Mouse (Mus musculus) limb, embryonic 12.5 days (tissue): ENCODE data around the gene Pex16. TPM values are rescaled to one million over a fixed set of nuclear protein-coding genes. Genes with fewer than 3 reads are reported as not detected.
A peak's percentile ranks its signal among the peaks of the same experiment; 100 is the strongest.

Experiments used
- ATAC-seq: fragments of 200-750 bp; cut with Nextera tagmentation; 2 replicates; pipeline ENCODE4 v1.8.0; 2017; ENCODE audit warnings: low read depth, moderate TSS enrichment; ENCODE audit not compliant: insufficient number of reproducible peaks, insufficient read depth, low FRiP score, low TSS enrichment
- H3K27ac ChIP-seq: fragments of 300-500 bp; sonication (generic); 2 replicates; pipeline ENCODE4 v1.5.1; 2016; ENCODE audit warnings: mild to moderate bottlenecking, moderate library complexity
- H3K27me3 ChIP-seq: fragments of 300-500 bp; sonication (generic); 2 replicates; pipeline ENCODE4 v1.6.1; 2016; ENCODE audit warnings: mild to moderate bottlenecking, moderate library complexity
- H3K36me3 ChIP-seq: fragments of 300-500 bp; sonication (generic); 2 replicates; pipeline ENCODE4 v1.6.1; 2016; ENCODE audit warnings: mild to moderate bottlenecking, moderate library complexity
- H3K4me1 ChIP-seq: fragments of 300-500 bp; sonication (generic); replicated peaks from 2 replicates; pipeline ENCODE4 v1.6.1; 2016
- H3K4me2 ChIP-seq: fragments of 300-500 bp; sonication (generic); 2 replicates; pipeline ENCODE4 v1.6.1; 2016; ENCODE audit warnings: mild to moderate bottlenecking, moderate library complexity
- H3K4me3 ChIP-seq: fragments of 300-500 bp; sonication (generic); replicated peaks from 2 replicates; pipeline ENCODE4 v1.5.1; 2016; ENCODE audit warnings: mild to moderate bottlenecking
- H3K9ac ChIP-seq: fragments of 300-500 bp; sonication (generic); replicated peaks from 2 replicates; pipeline ENCODE4 v1.6.1; 2016; ENCODE audit warnings: mild to moderate bottlenecking, moderate library complexity
- H3K9me3 ChIP-seq: fragments of 300-500 bp; sonication (generic); 2 replicates; pipeline ENCODE4 v1.6.1; 2016; ENCODE audit warnings: mild to moderate bottlenecking, moderate library complexity
- WGBS: fragments of 180-500 bp; shearing (Covaris S2); methylation state at CpG from one replicate; pipeline ENCODE4 v1.1.7; 2016; 5-methylcytosine and 5-hydroxymethylcytosine counted together
- polyA plus RNA-seq: library from polyadenylated mRNA; unstranded; fragments of >200 nt; fragmentation: Nextera tagmentation; extraction: Ambion mirVana; gene quantifications from 2 replicates; pipeline ENCODE4 v1.2.1, GENCODE M21; 2016

The Pex16 gene
- polyA plus RNA-seq, 1 experiment from 2014 or later: 17.1 TPM

- no peaks in the 10 kb centered on the region for H3K27me3 ChIP-seq
- H3K9me3 ChIP-seq: no peaks in the 10 kb centered on the region
- WGBS: 83% methylated on average over 5 of the region's 5 CpGs
- no peak overlapping the region for H3K4me3 ChIP-seq
- 0 out of 2 replicates have a peak overlapping the region, but pooled peaks have one; percentile 1 for H3K9ac ChIP-seq
- ATAC-seq: no peak
- H3K4me1 ChIP-seq: peaks cover 4% of the 10 kb centered on the region
- H3K4me2 ChIP-seq: no peak overlapping the region
- peaks cover 90% of the 10 kb centered on the region for H3K36me3 ChIP-seq
- H3K27ac ChIP-seq: no peak overlapping the region
These were observed 6.7 kb downstream of the Pex16 start for GRCm38 (mm10) chr2:92381161-92381560.

- Histone ChIP-seq H3K27me3 (no peaks in the 10 kb centered on the region), H3K36me3 (peaks cover 99% of the 10 kb centered on the region), H3K9me3 (no peaks in the 10 kb centered on the region), H3K4me2 (no peak within 1 kb of the TSS), H3K4me1 (no peaks in the 10 kb centered on the region), H3K9ac (no peak within 1 kb of the TSS), H3K27ac (no peak within 1 kb of the TSS), H3K4me3 (no peak within 1 kb of the TSS)
- no peak for ATAC-seq
- 86% methylated on average over 5 of the region's 5 CpGs for WGBS
These were observed 7.6 kb downstream of the Pex16 start, which contains the start of gene 1700029I15Rik for GRCm38 (mm10) chr2:92381901-92382588. Gene 1700029I15Rik, plus strand, starts transcription at chr2:92382538.

- Histone ChIP-seq H3K4me1 (peaks cover under 1% of the 10 kb centered on the region; the same call in 1 of the 2 replicates), H3K36me3 (peaks cover 92% of the 10 kb centered on the region), H3K9me3 (no peaks in the 10 kb centered on the region), H3K27me3 (no peaks in the 10 kb centered on the region), H3K4me3 (no peak overlapping the region), H3K9ac (no peak overlapping the region), H3K4me2 (no peak overlapping the region), H3K27ac (no peak overlapping the region)
- 86% methylated on average over 4 of the region's 4 CpGs for WGBS
- no peak for ATAC-seq
These were observed 8.3 kb downstream of the Pex16 start for GRCm38 (mm10) chr2:92382759-92383158.

- 66% methylated on average over 4 of the region's 4 CpGs for WGBS
- peaks cover 11% of the 10 kb centered on the region for H3K4me1 ChIP-seq
- H3K27me3 ChIP-seq: no peaks in the 10 kb centered on the region
- no peak overlapping the region for H3K4me3 ChIP-seq
- ATAC-seq: no peak
- no peaks in the 10 kb centered on the region for H3K9me3 ChIP-seq
- no peak overlapping the region for H3K9ac ChIP-seq
- no peak overlapping the region for H3K4me2 ChIP-seq
- no peak overlapping the region for H3K27ac ChIP-seq
- peaks cover 79% of the 10 kb centered on the region for H3K36me3 ChIP-seq
These were observed 9.6 kb downstream of the Pex16 start for GRCm38 (mm10) chr2:92384101-92384500.

- no peak for ATAC-seq
- Histone ChIP-seq H3K4me3 (no peak overlapping the region), H3K9ac (no peak overlapping the region), H3K36me3 (peaks cover 68% of the 10 kb centered on the region), H3K9me3 (no peaks in the 10 kb centered on the region), H3K27me3 (no peaks in the 10 kb centered on the region), H3K27ac (no peak overlapping the region), H3K4me2 (no peak overlapping the region), H3K4me1 (peaks cover 19% of the 10 kb centered on the region)
- 83% methylated on average over 22 of the region's 22 CpGs for WGBS
These were observed 10.9 kb downstream of the Pex16 start for GRCm38 (mm10) chr2:92385113-92386051.

- no peak for ATAC-seq
- 87% methylated on average over 30 of the region's 30 CpGs for WGBS
- no peak overlapping the region for H3K9ac ChIP-seq
- H3K27ac ChIP-seq: no peak overlapping the region
- peaks cover 51% of the 10 kb centered on the region for H3K36me3 ChIP-seq
- no peaks in the 10 kb centered on the region for H3K27me3 ChIP-seq
- H3K4me1 ChIP-seq: peaks cover 35% of the 10 kb centered on the region
- no peak overlapping the region for H3K4me2 ChIP-seq
- no peak overlapping the region for H3K4me3 ChIP-seq
- H3K9me3 ChIP-seq: no peaks in the 10 kb centered on the region
These were observed 12.5 kb downstream of the Pex16 start for GRCm38 (mm10) chr2:92386821-92387570.

GRCm38 (mm10) chr2:92387646-92388045 is 13.2 kb downstream of the Pex16 start:
- Histone ChIP-seq H3K27me3 (no peaks in the 10 kb centered on the region), H3K4me2 (no peak overlapping the region), H3K4me3 (no peak overlapping the region), H3K27ac (no peak overlapping the region), H3K36me3 (peaks cover 45% of the 10 kb centered on the region), H3K9ac (no peak overlapping the region), H3K4me1 (peaks cover 42% of the 10 kb centered on the region), H3K9me3 (no peaks in the 10 kb centered on the region)
- 90% methylated on average over 4 of the region's 4 CpGs for WGBS
- no peak for ATAC-seq

- H3K27ac ChIP-seq: no peak overlapping the region
- no peak for ATAC-seq
These were observed 13.6 kb downstream of the Pex16 start for GRCm38 (mm10) chr2:92388081-92388517.

GRCm38 (mm10) chr2:92388891-92389641 is 14.6 kb downstream of the Pex16 start:
- peaks cover 49% of the 10 kb centered on the region for H3K4me1 ChIP-seq
- peaks cover 31% of the 10 kb centered on the region for H3K36me3 ChIP-seq

More at GRCm38 (mm10) chr2:92388081-92388517, 13.6 kb downstream of the Pex16 start:
- H3K27me3 ChIP-seq: no peaks in the 10 kb centered on the region
- peaks cover 46% of the 10 kb centered on the region for H3K4me1 ChIP-seq
- no peaks in the 10 kb centered on the region for H3K9me3 ChIP-seq
- H3K4me2 ChIP-seq: peak overlapping the region; percentile 89
- H3K36me3 ChIP-seq: peaks cover 40% of the 10 kb centered on the region
- peak overlapping the region; percentile 69 for H3K9ac ChIP-seq
- WGBS: 69% methylated on average over 3 of the region's 3 CpGs
- H3K4me3 ChIP-seq: peak overlapping the region; percentile 66

GRCm38 (mm10) chr2:92389645-92390044 is 15.2 kb downstream of the Pex16 start:
- H3K9ac ChIP-seq: no peak overlapping the region
- 5% methylated on average over 10 of the region's 10 CpGs for WGBS
- H3K9me3 ChIP-seq: no peaks in the 10 kb centered on the region
- H3K27me3 ChIP-seq: no peaks in the 10 kb centered on the region
- ATAC-seq: no peak; the same call in 1 of the 2 replicates
- H3K4me1 ChIP-seq: peaks cover 49% of the 10 kb centered on the region
- peaks cover 25% of the 10 kb centered on the region for H3K36me3 ChIP-seq
- peak overlapping the region; percentile 89 for H3K4me2 ChIP-seq
- H3K27ac ChIP-seq: peak overlapping the region; percentile 78
- H3K4me3 ChIP-seq: peak overlapping the region; percentile 66

More at GRCm38 (mm10) chr2:92388891-92389641, 14.6 kb downstream of the Pex16 start:
- H3K27ac ChIP-seq: peak overlapping the region; percentile 78
- peak overlapping the region; percentile 89 for H3K4me2 ChIP-seq
- under 1% methylated on average over 61 of the region's 62 CpGs for WGBS
- ATAC-seq: peak; percentile 88
- no peaks in the 10 kb centered on the region for H3K27me3 ChIP-seq
- no peaks in the 10 kb centered on the region for H3K9me3 ChIP-seq
- peak overlapping the region; percentile 66 for H3K4me3 ChIP-seq
- H3K9ac ChIP-seq: peak overlapping the region; percentile 69
